Mouse (Mus musculus): ENCODE measurements at regions not wholly inside any gene's neighbourhood (a gene's known extent, or its start where the extent isn't known, plus 50 kb on each side); places are given as distances from the start of the nearest gene placed in this dataset.

DNA sequence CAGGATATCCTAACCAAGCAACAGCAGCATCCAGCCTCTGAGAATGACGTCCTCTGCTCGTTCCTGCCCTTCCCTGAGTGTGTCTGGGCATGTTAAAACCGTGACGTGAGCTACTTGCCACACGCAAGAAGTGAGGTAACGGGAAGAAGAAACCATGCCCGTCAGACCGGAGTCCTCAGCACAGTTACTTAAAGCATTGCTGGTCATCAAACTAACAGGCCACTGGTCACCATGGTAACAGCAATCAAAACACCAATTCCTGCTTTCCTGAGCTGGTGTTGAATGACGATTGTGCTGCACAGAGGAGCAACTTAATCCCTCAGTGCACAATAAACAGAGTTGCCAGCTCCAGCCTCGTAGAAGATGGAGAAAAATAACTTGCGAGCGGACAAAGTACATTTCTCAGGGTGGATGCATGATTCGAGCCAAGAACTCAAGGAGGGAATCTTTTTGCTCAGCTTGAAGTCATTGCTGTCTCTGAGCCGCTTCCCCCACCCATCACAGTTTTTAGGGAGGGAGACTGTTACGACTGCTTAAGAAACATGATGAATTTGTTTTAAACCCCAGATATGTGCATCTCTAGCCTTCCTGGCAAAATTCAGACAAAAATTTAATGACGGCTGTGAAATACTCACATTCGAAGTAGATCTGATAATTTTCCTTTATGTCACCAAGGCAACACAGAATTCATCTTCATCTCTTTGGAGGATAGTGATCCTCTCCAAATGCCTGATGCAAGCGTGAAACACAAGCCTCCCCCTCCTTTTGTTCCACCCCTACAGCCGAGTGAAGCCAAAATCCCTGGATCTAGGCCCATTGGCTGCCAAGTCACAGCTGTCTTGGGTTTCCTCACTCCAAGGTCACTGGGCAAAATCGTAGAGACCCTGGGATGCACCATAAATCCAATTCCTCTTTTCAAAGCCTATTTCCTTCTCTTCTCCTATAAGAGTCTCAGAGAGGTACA lies 95.6 kb upstream of the Gm26657 start:
- no peak overlapping the region for H3K9ac ChIP-seq (replicated peaks)
- ATAC-seq, result peak; percentile 86
- 10% methylated on average over 20 of the region's 20 CpGs for WGBS
- peak overlapping the region; percentile 41 for H3K27ac ChIP-seq
- peak overlapping the region; percentile 17 for H3K4me3 ChIP-seq (replicated peaks)
- no peaks in the 10 kb centered on the region for H3K27me3 ChIP-seq
- H3K36me3 ChIP-seq, result no peaks in the 10 kb centered on the region
- H3K9me3 ChIP-seq, result no peaks in the 10 kb centered on the region
- peak overlapping the region; percentile 48 for H3K4me2 ChIP-seq (replicated peaks)
- peaks cover 24% of the 10 kb centered on the region for H3K4me1 ChIP-seq (replicated peaks)

DNA sequence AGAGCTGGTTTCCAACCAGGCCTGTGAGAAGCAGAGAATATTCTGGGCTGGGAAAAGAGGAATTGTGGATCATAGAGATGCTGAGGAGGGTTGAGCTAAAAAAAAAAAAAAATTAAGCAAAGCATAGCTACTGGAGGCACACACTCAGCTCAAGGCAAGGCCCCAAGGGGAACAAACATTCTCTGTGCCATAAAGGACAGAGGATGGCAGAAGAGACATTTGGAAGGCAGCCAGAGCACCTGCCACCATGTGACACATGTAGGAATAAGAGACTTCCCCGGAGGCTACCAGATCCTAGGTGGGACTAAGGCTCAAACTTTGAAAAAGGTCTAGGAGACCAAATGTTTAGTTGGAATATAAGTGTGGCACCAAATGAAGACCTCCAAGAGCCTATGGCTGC lies 96.4 kb upstream of the Gm26657 start:
- Histone ChIP-seq H3K27me3 (no peaks in the 10 kb centered on the region), H3K9ac (replicated peaks) (no peak overlapping the region), H3K4me1 (replicated peaks) (peaks cover 26% of the 10 kb centered on the region), H3K27ac (0 out of 2 replicates have a peak overlapping the region, but pooled peaks have one; percentile 41), H3K36me3 (no peaks in the 10 kb centered on the region), H3K9me3 (no peaks in the 10 kb centered on the region), H3K4me3 (replicated peaks) (no peak overlapping the region), H3K4me2 (replicated peaks) (peak overlapping the region; percentile 48)
- ATAC-seq, result 0 out of 2 replicates have a peak, but pooled peaks have one; percentile 18
- WGBS, result 68% methylated on average over 1 of the region's 1 CpGs

DNA sequence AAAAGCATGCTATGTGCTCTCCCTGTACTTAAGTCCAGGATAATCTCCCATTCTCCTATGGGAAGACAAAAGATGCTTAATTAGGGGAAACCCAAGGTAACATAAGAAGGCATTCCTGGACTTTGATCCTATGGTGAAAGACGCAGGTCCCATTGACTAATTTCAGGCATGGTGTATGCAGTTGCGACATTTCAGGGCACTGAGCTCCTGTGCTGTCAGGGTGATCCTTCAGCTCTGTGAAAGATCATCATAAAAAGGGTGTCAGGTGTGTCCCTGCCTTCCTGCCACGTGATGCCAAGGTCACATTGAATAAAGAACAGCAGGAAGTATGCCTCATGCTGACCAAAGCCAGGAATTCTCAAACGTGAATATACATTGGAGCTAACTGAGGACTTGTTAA lies 100.2 kb upstream of the Gm26657 start:
- Histone ChIP-seq H3K27me3 (no peaks in the 10 kb centered on the region), H3K27ac (no peak overlapping the region), H3K9ac (replicated peaks) (no peak overlapping the region), H3K4me3 (replicated peaks) (no peak overlapping the region), H3K36me3 (no peaks in the 10 kb centered on the region), H3K4me1 (replicated peaks) (peaks cover 21% of the 10 kb centered on the region), H3K4me2 (replicated peaks) (no peak overlapping the region), H3K9me3 (no peaks in the 10 kb centered on the region)
- 47% methylated on average over 4 of the region's 4 CpGs for WGBS
- ATAC-seq, result no peak

- Histone ChIP-seq H3K4me1 (replicated peaks) (peaks cover 13% of the 10 kb centered on the region), H3K36me3 (no peaks in the 10 kb centered on the region), H3K9me3 (no peaks in the 10 kb centered on the region), H3K9ac (replicated peaks) (no peak overlapping the region), H3K27me3 (no peaks in the 10 kb centered on the region), H3K4me2 (replicated peaks) (no peak overlapping the region), H3K4me3 (replicated peaks) (no peak overlapping the region), H3K27ac (no peak overlapping the region)
- no peak for ATAC-seq
- WGBS, result 63% methylated on average over 14 of the region's 14 CpGs
Observed at GRCm38 (mm10) chr4:56638704-56639478, 101.0 kb upstream of the Gm26657 start.

DNA sequence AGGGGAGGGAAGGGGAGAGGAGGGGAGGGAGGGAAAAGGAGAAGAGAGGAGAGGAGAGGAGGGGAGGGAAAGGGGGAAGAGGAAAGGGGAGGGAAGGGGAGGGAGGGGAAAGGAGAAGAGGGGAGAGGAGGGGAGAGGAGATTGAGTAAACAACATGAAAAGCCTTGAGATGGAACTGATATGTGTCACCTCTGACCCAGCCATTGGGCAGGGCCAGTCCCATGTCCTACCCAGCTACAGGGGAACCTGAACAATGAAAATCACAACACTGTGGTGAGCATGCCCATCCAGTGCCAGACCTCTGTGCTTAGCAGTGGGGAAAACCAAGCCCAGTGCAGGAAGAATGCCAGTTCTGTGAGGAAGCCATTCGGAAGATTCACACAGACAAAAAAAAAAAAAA lies 103.6 kb upstream of the Gm26657 start:
- H3K4me3 ChIP-seq (replicated peaks), result no peak overlapping the region
- 82% methylated on average over 1 of the region's 1 CpGs for WGBS
- no peak for ATAC-seq
- peaks cover 3% of the 10 kb centered on the region; the same call in 1 of the 2 replicates for H3K4me1 ChIP-seq (replicated peaks)
- no peaks in the 10 kb centered on the region for H3K27me3 ChIP-seq
- H3K9ac ChIP-seq (replicated peaks), result no peak overlapping the region
- no peaks in the 10 kb centered on the region for H3K36me3 ChIP-seq
- H3K27ac ChIP-seq, result no peak overlapping the region
- no peaks in the 10 kb centered on the region for H3K9me3 ChIP-seq
- no peak overlapping the region for H3K4me2 ChIP-seq (replicated peaks)

- H3K27me3 ChIP-seq, result no peaks in the 10 kb centered on the region
- H3K4me1 ChIP-seq (replicated peaks), result no peaks in the 10 kb centered on the region
- H3K9me3 ChIP-seq, result no peaks in the 10 kb centered on the region
- H3K36me3 ChIP-seq, result no peaks in the 10 kb centered on the region
- WGBS, result 88% methylated on average over 4 of the region's 4 CpGs
- no peak overlapping the region for H3K9ac ChIP-seq (replicated peaks)
- no peak overlapping the region for H3K27ac ChIP-seq
- H3K4me2 ChIP-seq (replicated peaks), result no peak overlapping the region
- no peak for ATAC-seq
- no peak overlapping the region for H3K4me3 ChIP-seq (replicated peaks)
Observed at GRCm38 (mm10) chr4:56633528-56633927, 106.3 kb upstream of the Gm26657 start.

DNA sequence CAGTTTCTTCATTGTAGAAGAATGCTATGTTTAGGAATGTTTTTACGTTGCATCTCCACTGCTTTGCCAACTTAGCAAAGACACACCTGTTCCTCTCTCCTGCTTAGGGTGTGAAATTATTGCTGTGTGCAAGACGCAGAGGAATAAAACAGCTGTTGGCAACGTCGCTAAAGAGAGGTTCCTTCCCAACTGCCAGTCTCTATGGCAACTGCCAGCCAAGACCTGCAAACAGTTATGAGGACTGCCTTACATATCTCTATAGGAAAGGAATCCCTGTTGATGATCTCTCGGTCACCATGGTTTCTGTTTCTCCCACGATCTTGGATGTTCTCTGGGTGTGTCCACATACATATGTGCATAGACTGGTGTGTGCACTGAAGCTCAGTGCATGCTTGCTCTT lies 109.6 kb upstream of the Gm26657 start:
- Histone ChIP-seq H3K27me3 (no peaks in the 10 kb centered on the region), H3K27ac (no peak overlapping the region), H3K9me3 (no peaks in the 10 kb centered on the region), H3K9ac (replicated peaks) (no peak overlapping the region), H3K36me3 (no peaks in the 10 kb centered on the region), H3K4me3 (replicated peaks) (no peak overlapping the region), H3K4me2 (replicated peaks) (no peak overlapping the region), H3K4me1 (replicated peaks) (no peaks in the 10 kb centered on the region)
- no peak for ATAC-seq
- WGBS, result 88% methylated on average over 6 of the region's 6 CpGs

GRCm38 (mm10) chr4:56627206-56627605 lies 112.7 kb upstream of the Gm26657 start:
- Histone ChIP-seq H3K9me3 (no peaks in the 10 kb centered on the region), H3K27me3 (no peaks in the 10 kb centered on the region), H3K4me3 (replicated peaks) (no peak overlapping the region), H3K4me1 (replicated peaks) (no peaks in the 10 kb centered on the region), H3K36me3 (no peaks in the 10 kb centered on the region), H3K9ac (replicated peaks) (no peak overlapping the region), H3K27ac (no peak overlapping the region), H3K4me2 (replicated peaks) (no peak overlapping the region)
- 75% methylated on average over 7 of the region's 7 CpGs for WGBS
- no peak for ATAC-seq

GRCm38 (mm10) chr4:56621782-56622181 lies 118.1 kb upstream of the Gm26657 start:
- Histone ChIP-seq H3K9me3 (no peaks in the 10 kb centered on the region), H3K36me3 (no peaks in the 10 kb centered on the region), H3K4me1 (replicated peaks) (no peaks in the 10 kb centered on the region), H3K9ac (replicated peaks) (no peak overlapping the region), H3K27me3 (no peaks in the 10 kb centered on the region), H3K27ac (no peak overlapping the region), H3K4me2 (replicated peaks) (no peak overlapping the region), H3K4me3 (replicated peaks) (no peak overlapping the region)
- ATAC-seq, result no peak
- 82% methylated on average over 4 of the region's 4 CpGs for whole genome bisulfite sequencing

- WGBS, result 83% methylated on average over 1 of the region's 1 CpGs
- no peak for ATAC-seq
Observed at GRCm38 (mm10) chr4:56621356-56621755, 118.5 kb upstream of the Gm26657 start.

GRCm38 (mm10) chr4:56620628-56621027 lies 119.2 kb upstream of the Gm26657 start:
- no peaks in the 10 kb centered on the region for H3K4me1 ChIP-seq (replicated peaks)
- no peak overlapping the region for H3K4me2 ChIP-seq (replicated peaks)
- H3K27ac ChIP-seq, result no peak overlapping the region
- H3K9ac ChIP-seq (replicated peaks), result no peak overlapping the region
- no peaks in the 10 kb centered on the region for H3K27me3 ChIP-seq
- H3K36me3 ChIP-seq, result no peaks in the 10 kb centered on the region
- 94% methylated on average over 7 of the region's 7 CpGs for WGBS
- H3K9me3 ChIP-seq, result no peaks in the 10 kb centered on the region
- ATAC-seq, result no peak
- H3K4me3 ChIP-seq (replicated peaks), result no peak overlapping the region

More at GRCm38 (mm10) chr4:56621356-56621755, 118.5 kb upstream of the Gm26657 start:
- Histone ChIP-seq H3K4me2 (replicated peaks) (no peak overlapping the region), H3K27me3 (no peaks in the 10 kb centered on the region), H3K4me3 (replicated peaks) (no peak overlapping the region), H3K9me3 (no peaks in the 10 kb centered on the region), H3K9ac (replicated peaks) (no peak overlapping the region), H3K4me1 (replicated peaks) (no peaks in the 10 kb centered on the region), H3K36me3 (no peaks in the 10 kb centered on the region), H3K27ac (no peak overlapping the region)

DNA sequence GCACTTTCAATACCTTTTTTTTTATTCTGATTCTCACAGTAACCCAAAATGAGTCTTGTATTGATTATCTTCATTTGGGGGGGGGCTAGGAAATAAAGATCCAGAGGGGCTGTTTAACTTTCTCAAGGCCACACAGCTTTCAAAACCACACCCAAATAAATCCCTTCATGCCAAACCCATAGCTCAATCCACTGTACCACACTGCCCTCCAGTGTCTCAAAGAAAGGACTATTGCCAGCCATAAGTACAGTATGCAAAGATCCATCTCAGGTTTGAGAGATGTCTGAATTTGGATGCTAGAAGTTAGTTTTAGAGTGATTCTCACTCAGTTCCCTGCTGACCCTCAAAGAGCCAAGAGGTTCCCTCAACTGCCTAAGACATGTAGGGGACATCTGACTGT lies 120.1 kb upstream of the Gm26657 start:
- Histone ChIP-seq H3K36me3 (no peaks in the 10 kb centered on the region), H3K27me3 (no peaks in the 10 kb centered on the region), H3K27ac (no peak overlapping the region), H3K9ac (replicated peaks) (no peak overlapping the region), H3K4me2 (replicated peaks) (no peak overlapping the region), H3K9me3 (no peaks in the 10 kb centered on the region), H3K4me1 (replicated peaks) (no peaks in the 10 kb centered on the region), H3K4me3 (replicated peaks) (no peak overlapping the region)
- ATAC-seq, result no peak

All from midbrain, embryonic 13.5 days (tissue).